Mouse (Mus musculus): Measurements from ENCODE around the gene Sowahb.

Gene Sowahb

GRCm38 (mm10) chr5:93044584-93045370, at the start of gene Sowahb:
TSS of gene Sowahb (minus strand) at chr5:93045022.
- CTCF ChIA-PET: interaction anchor here in 3 of 4 experiments (0.5 to 2.3 kb wide), 6 partner anchors 14 to 120 kb away, joined by 3 to 7 read pairs (median 3); no protein-coding TSS in a partner anchor
- POLR2A ChIA-PET: interaction anchor here in 3 of 4 experiments (0.6 to 17.4 kb wide), 30 partner anchors 17 to 370 kb away, joined by 3 to 157 read pairs (median 5); partner anchors contain the start of genes Sept11 (in 3 of the 3), Ccdc158 (in 1 of the 3) and Ccng2 (in 1 of the 3)

- POLR2A ChIA-PET: interaction anchor here in 3 of 4 experiments (0.6 to 4.4 kb wide), 67 partner anchors 8 to 419 kb away, joined by 3 to 58 read pairs (median 5); partner anchors contain the start of genes Ccng2 (in 2 of the 3), Sowahb (in 2 of the 3) and Ccdc158 (in 1 of the 3)
- CTCF ChIA-PET: interaction anchor here in 2 of 4 experiments (0.9 to 1.1 kb wide), 3 partner anchors 48 to 366 kb away, joined by 3 to 4 read pairs (median 3); no protein-coding TSS in a partner anchor
Observed at GRCm38 (mm10) chr5:93093638-93094527, 49.1 kb upstream of the Sowahb start.

GRCm38 (mm10) chr5:93092857-93093622, 48.2 kb upstream of the Sowahb start, which contains the start of gene Sept11:
TSS of gene Sept11 (plus strand) at chr5:93093437.
- ChIA-PET POLR2A (interaction anchor here in 3 of 4 experiments (0.5 to 4.4 kb wide), 91 partner anchors 7 to 1018 kb away, joined by 3 to 58 read pairs (median 5); partner anchors contain the start of genes Sowahb (in 3 of the 3), Ccng2 (in 2 of the 3) and Ccdc158 (in 1 of the 3)), CTCF (interaction anchor here in 2 of 4 experiments (0.9 to 1.1 kb wide), 3 partner anchors 47 to 365 kb away, joined by 3 to 4 read pairs (median 3); no protein-coding TSS in a partner anchor)

GRCm38 (mm10) chr5:93092147-93092781, 47.4 kb upstream of the Sowahb start:
- CTCF ChIA-PET: no interaction called here
- POLR2A ChIA-PET: interaction anchor here in 3 of 4 experiments (0.5 to 4.4 kb wide), 67 partner anchors 8 to 1017 kb away, joined by 3 to 58 read pairs (median 5); partner anchors contain the start of genes Sowahb (in 3 of the 3), Ccng2 (in 2 of the 3) and Ccdc158 (in 1 of the 3)

- CTCF ChIA-PET: no interaction called here
Observed at GRCm38 (mm10) chr5:93091266-93091665, 46.4 kb upstream of the Sowahb start.

GRCm38 (mm10) chr5:93085900-93086299, 41.1 kb upstream of the Sowahb start:
- CTCF ChIA-PET: no interaction called here

More at GRCm38 (mm10) chr5:93091266-93091665, 46.4 kb upstream of the Sowahb start:
- POLR2A ChIA-PET: interaction anchor here in 3 of 4 experiments (0.6 to 4.4 kb wide), 15 partner anchors 9 to 407 kb away, joined by 3 to 58 read pairs (median 8); partner anchors contain the start of genes Ccng2 (in 1 of the 3) and Sowahb (in 1 of the 3)

GRCm38 (mm10) chr5:93085015-93085598, 40.3 kb upstream of the Sowahb start:
- ChIA-PET POLR2A (no interaction called here), CTCF (no interaction called here)

More at GRCm38 (mm10) chr5:93085900-93086299, 41.1 kb upstream of the Sowahb start:
- POLR2A ChIA-PET: no interaction called here

- ChIA-PET POLR2A (interaction anchor here in 2 of 4 experiments (0.6 to 3.3 kb wide), 5 partner anchors 13 to 49 kb away, joined by 3 to 25 read pairs (median 5); partner anchors contain the start of gene Sept11 (in 1 of the 2)), CTCF (interaction anchor here in 1 of 4 experiments (1.0 kb wide), 1 partner anchor 270 kb away, joined by 3 read pairs; no protein-coding TSS in a partner anchor)
Observed at GRCm38 (mm10) chr5:93079596-93079995, 34.8 kb upstream of the Sowahb start.

- CTCF ChIA-PET: no interaction called here
- POLR2A ChIA-PET: no interaction called here
Observed at GRCm38 (mm10) chr5:93077661-93078323, 33.0 kb upstream of the Sowahb start.

GRCm38 (mm10) chr5:93060865-93061264, 16.0 kb upstream of the Sowahb start:
- ChIA-PET POLR2A (interaction anchor here in 1 of 4 experiments (0.9 kb wide), 1 partner anchor 33 kb away, joined by 3 read pairs; the partner anchor contains the start of gene Sept11), CTCF (interaction anchor here in 2 of 4 experiments (0.6 to 1.1 kb wide), 2 partner anchors 69 kb away, joined by 3 read pairs; no protein-coding TSS in a partner anchor)

- ChIA-PET CTCF (interaction anchor here in 2 of 4 experiments (0.6 to 0.8 kb wide), 4 partner anchors 69 to 270 kb away, joined by 3 to 4 read pairs (median 4); no protein-coding TSS in a partner anchor), POLR2A (interaction anchor here in 1 of 4 experiments (0.7 kb wide), 1 partner anchor 35 kb away, joined by 3 read pairs; no protein-coding TSS in a partner anchor)
Observed at GRCm38 (mm10) chr5:93053606-93054397, 9.0 kb upstream of the Sowahb start.

GRCm38 (mm10) chr5:93051951-93052350, 7.1 kb upstream of the Sowahb start:
- POLR2A ChIA-PET: interaction anchor here in 2 of 4 experiments (0.8 to 1.2 kb wide), 3 partner anchors 11 to 154 kb away, joined by 3 to 5 read pairs (median 3); partner anchors contain the start of gene Sept11 (in 1 of the 2)
- CTCF ChIA-PET: interaction anchor here in 2 of 4 experiments (0.9 to 1.1 kb wide), 5 partner anchors 110 to 272 kb away, joined by 3 to 6 read pairs (median 4); no protein-coding TSS in a partner anchor

GRCm38 (mm10) chr5:93051041-93051440, 6.2 kb upstream of the Sowahb start:
- ChIA-PET CTCF (interaction anchor here in 3 of 4 experiments (0.7 to 1.1 kb wide), 8 partner anchors 26 to 273 kb away, joined by 3 to 6 read pairs (median 3); no protein-coding TSS in a partner anchor), POLR2A (interaction anchor here in 1 of 4 experiments (0.8 kb wide), 2 partner anchors 42 to 155 kb away, joined by 3 to 5 read pairs; partner anchors contain the start of gene Sept11)

GRCm38 (mm10) chr5:93049971-93050370, 5.1 kb upstream of the Sowahb start:
- POLR2A ChIA-PET: interaction anchor here in 1 of 4 experiments (1.1 to 1.4 kb wide), 3 partner anchors 23 to 60 kb away, joined by 3 to 6 read pairs (median 6); no protein-coding TSS in a partner anchor
- CTCF ChIA-PET: interaction anchor here in 2 of 4 experiments (0.6 to 1.1 kb wide), 2 partner anchors 89 to 115 kb away, joined by 3 read pairs; no protein-coding TSS in a partner anchor
